Mouse (Mus musculus) liver, adult 2 months (tissue): ENCODE data around the gene Zc3h10. TPM values are rescaled to one million over a fixed set of nuclear protein-coding genes. Genes with fewer than 3 reads are reported as not detected.
A peak's percentile ranks its signal among the peaks of the same experiment; 100 is the strongest.

ENCODE experiments used
- DNase-seq: peaks from one replicate; pipeline ENCODE4 v3.0.0-alpha.2; 2011; ENCODE audit warnings: low read depth, low spot score; ENCODE audit errors: extremely low read depth
- H3K27ac ChIP-seq: fragments of 200-500 bp; replicated peaks from 2 replicates; pipeline ENCODE4 v1.5.1; 2012; ENCODE audit warnings: low read depth, mild to moderate bottlenecking, control low read depth, inconsistent platforms, low read length; ENCODE audit not compliant: insufficient read depth
- H3K27me3 ChIP-seq: fragments of 200-500 bp; 2 replicates; pipeline ENCODE4 v1.6.1; 2012; ENCODE audit warnings: mild to moderate bottlenecking, moderate library complexity, low read length, inconsistent platforms; ENCODE audit not compliant: control insufficient read depth, insufficient read depth
- H3K36me3 ChIP-seq: fragments of 200-500 bp; 2 replicates; pipeline ENCODE4 v1.6.1; 2012; ENCODE audit warnings: low read length, inconsistent platforms; ENCODE audit not compliant: control insufficient read depth, insufficient read depth
- H3K4me1 ChIP-seq: fragments of 200-500 bp; 2 replicates; pipeline ENCODE4 v1.6.1; 2011; ENCODE audit warnings: low read length; ENCODE audit not compliant: control insufficient read depth, insufficient read depth
- H3K4me3 ChIP-seq: fragments of 200-500 bp; 2 replicates; pipeline ENCODE4 v1.5.1; 2011; ENCODE audit warnings: low read depth, mild to moderate bottlenecking, control low read depth, low read length, moderate library complexity; ENCODE audit not compliant: insufficient read depth
- H3K79me2 ChIP-seq: fragments of 200-500 bp; 2 replicates; pipeline ENCODE4 v1.6.1; 2012; ENCODE audit warnings: inconsistent platforms, mild to moderate bottlenecking, low read length, moderate library complexity; ENCODE audit not compliant: control insufficient read depth, insufficient read depth
- H3K9ac ChIP-seq: fragments of 200-500 bp; 2 replicates; pipeline ENCODE4 v1.6.1; 2012; ENCODE audit warnings: low read depth, mild to moderate bottlenecking, control low read depth, inconsistent platforms, low read length
- CTCF ChIP-seq: fragments of 200-500 bp; IDR thresholded peaks from 2 replicates; pipeline ENCODE4 v1.5.1; 2011; ENCODE audit warnings: low read depth, low read length, control low read depth
- POLR2A ChIP-seq: fragments of 200-500 bp; IDR thresholded peaks from 2 replicates; pipeline ENCODE4 v1.6.1; 2011; ENCODE audit warnings: low read length, control low read depth; ENCODE audit not compliant: insufficient read depth; ENCODE audit errors: extremely low read depth
- WGBS: fragments of 180-500 bp; shearing (Covaris S2); methylation state at CpG from one replicate; pipeline ENCODE4 v1.1.7; 2018; 5-methylcytosine and 5-hydroxymethylcytosine counted together
- polyA plus RNA-seq: library from polyadenylated mRNA; depleted of rRNA; stranded (reverse); fragments of >200 nt; gene quantifications from 2 replicates; pipeline ENCODE4 v1.2.3, GENCODE M21; 2012
- total RNA-seq: library from RNA; depleted of rRNA; stranded (reverse); fragments of >200 nt; gene quantifications from 2 replicates; pipeline ENCODE4 v1.2.3, GENCODE M21; 2014

Zc3h10 gene
- total and polyA plus RNA-seq, 2 experiments: 3.2 to 8.1 TPM

- Histone ChIP-seq H3K36me3 (no peaks in the 10 kb centered on the region), H3K27me3 (no peaks in the 10 kb centered on the region), H3K4me3 (peak overlapping the region; percentile 62), H3K27ac (no peak overlapping the region), H3K79me2 (no peaks in the 10 kb centered on the region), H3K4me1 (no peaks in the 10 kb centered on the region; the same call in 1 of the 2 replicates), H3K9ac (peak overlapping the region; percentile 73; the same call in 1 of the 2 replicates)
- TF ChIP-seq POLR2A: no peak
- no peak for TF ChIP-seq CTCF
- no peak for DNase-seq
- 81% methylated on average over 11 of the region's 11 CpGs for WGBS
Measured at GRCm38 (mm10) chr10:128524111-128524731, 23.4 kb downstream of the Zc3h10 start.

- H3K27me3 ChIP-seq: no peaks in the 10 kb centered on the region
- H3K4me3 ChIP-seq: no peak overlapping the region
- TF ChIP-seq POLR2A (no peak), CTCF (no peak)
- no peak overlapping the region for H3K9ac ChIP-seq
- DNase-seq: no peak
- no peaks in the 10 kb centered on the region; the same call in 1 of the 2 replicates for H3K4me1 ChIP-seq
- H3K36me3 ChIP-seq: no peaks in the 10 kb centered on the region; the same call in 1 of the 2 replicates
- H3K27ac ChIP-seq: no peak overlapping the region
- no peaks in the 10 kb centered on the region for H3K79me2 ChIP-seq
- 90% methylated on average over 6 of the region's 6 CpGs for WGBS
Measured at GRCm38 (mm10) chr10:128522351-128522750, 25.2 kb downstream of the Zc3h10 start.

GRCm38 (mm10) chr10:128520591-128520990 lies 27.0 kb downstream of the Zc3h10 start:
- Histone ChIP-seq H3K36me3 (no peaks in the 10 kb centered on the region; the same call in 1 of the 2 replicates), H3K27me3 (no peaks in the 10 kb centered on the region), H3K27ac (no peak overlapping the region), H3K79me2 (no peaks in the 10 kb centered on the region; the same call in 1 of the 2 replicates), H3K9ac (no peak overlapping the region), H3K4me3 (no peak overlapping the region), H3K4me1 (no peaks in the 10 kb centered on the region; the same call in 1 of the 2 replicates)
- DNase-seq: no peak
- TF ChIP-seq POLR2A (no peak), CTCF (no peak)
- 91% methylated on average over 16 of the region's 16 CpGs for WGBS

GRCm38 (mm10) chr10:128518833-128519232 lies 28.7 kb downstream of the Zc3h10 start:
- peaks cover 2% of the 10 kb centered on the region; the same call in 1 of the 2 replicates for H3K36me3 ChIP-seq
- no peak overlapping the region for H3K9ac ChIP-seq
- H3K27me3 ChIP-seq: no peaks in the 10 kb centered on the region
- H3K27ac ChIP-seq: no peak overlapping the region
- WGBS: 91% methylated on average over 7 of the region's 7 CpGs
- no peak for DNase-seq
- TF ChIP-seq POLR2A (no peak), CTCF (peak; percentile 84)
- H3K4me3 ChIP-seq: no peak overlapping the region
- H3K79me2 ChIP-seq: no peaks in the 10 kb centered on the region; the same call in 1 of the 2 replicates
- no peaks in the 10 kb centered on the region for H3K4me1 ChIP-seq

GRCm38 (mm10) chr10:128516677-128517076 lies 30.9 kb downstream of the Zc3h10 start:
- H3K36me3 ChIP-seq: peaks cover 4% of the 10 kb centered on the region; the same call in 1 of the 2 replicates
- no peak overlapping the region for H3K9ac ChIP-seq
- H3K27me3 ChIP-seq: no peaks in the 10 kb centered on the region
- no peak overlapping the region for H3K27ac ChIP-seq
- no peaks in the 10 kb centered on the region for H3K4me1 ChIP-seq
- 72% methylated on average over 6 of the region's 6 CpGs for WGBS
- no peak for DNase-seq
- no peak overlapping the region for H3K4me3 ChIP-seq
- no peaks in the 10 kb centered on the region; the same call in 1 of the 2 replicates for H3K79me2 ChIP-seq
- TF ChIP-seq CTCF: no peak
- no peak for TF ChIP-seq POLR2A

GRCm38 (mm10) chr10:128516029-128516428 lies 31.5 kb downstream of the Zc3h10 start:
- Histone ChIP-seq H3K27me3 (no peaks in the 10 kb centered on the region), H3K36me3 (peaks cover 4% of the 10 kb centered on the region; the same call in 1 of the 2 replicates), H3K27ac (no peak overlapping the region), H3K9ac (no peak overlapping the region), H3K4me3 (no peak overlapping the region), H3K4me1 (no peaks in the 10 kb centered on the region), H3K79me2 (no peaks in the 10 kb centered on the region; the same call in 1 of the 2 replicates)
- DNase-seq: no peak
- 89% methylated on average over 20 of the region's 20 CpGs for WGBS
- TF ChIP-seq CTCF: no peak
- no peak for TF ChIP-seq POLR2A
